Mouse (Mus musculus) spleen, adult 18-20 months (tissue): ENCODE measurements around the gene Papln.

Experiments
- DNase-seq, 2 experiments: peaks; one replicate each; pipeline ENCODE4 v3.0.0; 2022; ENCODE audit warnings: mixed read lengths in 2 of 2

Gene Papln

GRCm38 (mm10) chr12:83763311-83764043, at the start of gene Papln:
TSS of gene Papln (plus strand) at chr12:83763634.
- DNase-seq, result peak in 1 of 2 experiments; percentile 40

DNA sequence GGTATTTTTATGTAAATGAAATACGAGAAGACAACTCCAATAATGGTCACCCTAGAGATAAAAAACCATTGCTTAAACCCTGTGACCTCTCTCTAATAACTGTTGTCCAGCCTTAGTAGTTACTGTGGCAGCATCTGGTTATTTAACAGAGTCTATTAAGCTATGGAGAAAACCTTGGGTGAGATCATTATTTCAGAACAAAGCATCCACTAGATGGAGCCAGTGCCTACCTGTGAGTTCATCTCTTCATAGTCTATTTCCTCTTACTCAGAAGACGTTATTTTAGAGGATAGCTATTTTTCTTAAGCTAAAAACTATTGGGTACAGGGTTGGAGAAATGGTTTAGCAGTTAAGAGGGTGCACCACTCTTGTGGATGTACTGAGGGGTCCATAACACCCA, 49.7 kb upstream of the Papln start:
- DNase-seq, result no peak

DNA sequence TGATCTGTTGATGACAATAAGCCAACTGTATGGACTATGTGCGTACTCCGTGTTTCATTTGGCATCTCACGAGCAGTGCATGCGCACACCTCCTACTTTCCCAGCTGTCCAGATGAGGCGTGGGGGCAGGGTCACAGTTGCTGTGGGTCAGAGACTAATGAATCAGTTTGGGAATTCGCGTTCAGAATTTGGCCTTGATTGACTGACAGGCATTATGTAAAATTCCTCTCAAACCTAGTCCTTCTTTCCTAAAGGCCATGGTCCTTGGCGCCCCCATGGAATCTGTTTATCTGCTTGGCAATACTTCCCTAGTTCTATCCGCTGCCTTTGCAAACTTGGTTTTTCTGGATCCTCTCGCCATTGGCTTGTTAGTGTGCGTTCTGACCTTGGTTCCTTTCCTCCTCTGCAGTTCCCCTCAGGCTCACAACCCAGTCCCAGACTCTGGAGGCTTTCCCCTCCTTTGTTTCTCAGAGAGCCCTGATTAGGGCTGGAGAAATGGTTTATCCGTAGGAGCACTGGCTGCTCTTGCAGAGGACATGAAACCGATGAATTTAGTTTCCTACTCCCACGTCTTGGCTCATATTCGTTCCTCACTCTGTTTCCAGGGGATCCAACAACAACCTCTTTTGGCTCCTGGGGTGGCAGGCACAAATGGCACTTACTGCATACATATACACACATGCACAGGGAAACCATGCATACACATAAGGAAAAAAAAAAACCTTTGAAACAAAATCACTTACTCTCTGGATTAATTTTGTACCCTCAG, 46.8 kb upstream of the Papln start:
- no peak for DNase-seq

- DNase-seq, result no peak
Observed at GRCm38 (mm10) chr12:83719431-83719830, 44.0 kb upstream of the Papln start.

DNA sequence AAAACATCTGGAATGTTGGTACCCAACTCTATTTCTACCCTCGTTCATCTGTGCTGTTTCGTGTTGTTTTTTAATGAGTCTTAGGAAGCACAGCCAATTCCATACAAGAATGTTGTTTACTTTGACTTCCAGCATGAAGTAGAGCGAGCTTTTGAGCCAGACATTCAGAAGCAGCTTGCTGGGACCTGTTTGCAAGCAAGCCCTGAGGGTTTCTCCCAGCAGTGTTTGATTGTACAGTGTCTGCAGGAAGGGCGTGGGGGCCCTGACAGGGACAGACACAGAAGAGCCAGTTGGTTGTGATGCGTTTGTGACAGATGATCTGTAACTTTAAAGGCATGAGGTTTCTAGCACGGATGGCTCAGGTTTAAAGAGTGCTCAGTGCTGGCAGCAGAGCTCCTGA, 42.2 kb upstream of the Papln start:
- DNase-seq, result no peak

- DNase-seq, result no peak
Observed at GRCm38 (mm10) chr12:83723037-83723436, 40.4 kb upstream of the Papln start.

- no peak for DNase-seq
Observed at GRCm38 (mm10) chr12:83726510-83727308, 36.7 kb upstream of the Papln start.

DNA sequence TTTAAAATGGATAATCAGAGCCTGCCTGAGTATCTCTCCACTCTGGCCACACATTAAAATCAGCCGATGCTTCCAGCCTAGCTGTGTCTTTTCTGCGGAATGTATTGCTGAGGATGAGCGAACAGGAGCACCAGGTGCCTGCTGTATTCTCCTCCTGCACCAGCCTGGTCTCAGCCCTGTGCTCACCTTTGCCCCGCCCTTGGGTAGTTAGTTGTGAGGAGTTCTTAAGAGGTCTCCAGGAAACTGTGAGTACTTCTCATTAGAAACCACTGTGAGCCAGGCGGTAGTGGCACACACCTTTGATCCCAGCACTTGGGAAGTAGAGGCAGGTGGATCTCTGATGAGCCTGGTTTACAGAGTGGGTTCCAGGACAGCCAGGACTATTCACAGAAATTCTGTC, 31.2 kb upstream of the Papln start:
- DNase-seq, result no peak

DNA sequence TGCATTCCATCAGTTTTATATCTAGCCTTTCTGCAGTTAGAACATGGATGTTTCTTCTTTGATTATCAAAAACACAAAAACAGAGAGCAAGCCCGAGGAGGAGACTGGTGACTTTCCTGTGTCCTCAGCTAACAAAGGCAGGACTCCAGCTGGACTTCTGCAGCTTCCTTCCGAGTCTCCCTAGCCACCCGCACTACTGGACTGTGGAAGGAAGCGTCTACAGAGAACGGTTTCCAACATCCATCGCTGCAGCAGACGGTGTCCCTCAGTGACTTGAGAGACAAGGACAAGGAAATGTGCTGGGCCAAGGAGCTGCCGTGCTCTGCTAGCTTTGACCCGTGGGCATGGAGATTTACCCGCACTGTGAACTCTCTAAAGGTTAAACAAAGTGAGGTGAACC, 29.4 kb upstream of the Papln start:
- DNase-seq, result no peak

DNA sequence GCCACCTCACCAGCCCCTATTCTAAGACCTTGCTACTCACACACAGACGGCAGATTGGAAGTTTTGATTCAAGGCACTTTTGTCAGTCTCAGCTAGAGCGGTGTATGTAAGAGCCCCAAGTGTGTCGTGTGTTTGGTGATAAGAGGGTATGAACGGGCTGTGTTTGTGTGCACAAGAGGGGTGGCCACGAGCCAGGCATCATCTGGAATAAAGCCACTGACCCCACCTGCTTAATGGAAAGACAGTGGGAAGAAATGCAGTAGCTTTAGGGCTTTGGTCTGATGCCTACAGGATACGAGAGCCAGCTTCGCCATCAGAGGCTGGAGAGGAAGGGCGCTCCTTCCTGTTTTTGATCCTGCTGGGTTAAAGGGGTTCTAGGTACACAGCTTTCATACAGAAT, 27.2 kb upstream of the Papln start:
- no peak for DNase-seq

DNA sequence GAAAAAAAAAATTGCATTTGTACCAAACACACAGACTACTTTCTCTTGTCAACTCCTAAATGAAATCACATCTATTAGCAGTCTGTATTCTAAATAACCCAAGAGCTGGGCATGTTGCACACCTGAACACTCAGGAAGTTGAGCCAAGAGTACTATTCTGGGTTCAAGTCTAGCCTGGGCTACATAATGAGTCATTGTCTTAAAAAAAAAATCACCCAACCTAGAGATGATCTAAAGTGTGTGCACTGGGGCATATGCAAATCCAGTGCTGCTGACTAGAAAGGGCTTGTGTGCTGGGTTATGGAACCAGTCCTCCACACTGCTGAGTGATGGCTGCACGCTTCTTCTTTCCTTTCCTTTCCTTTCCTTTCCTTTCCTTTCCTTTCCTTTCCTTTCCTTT, 24.8 kb upstream of the Papln start:
- DNase-seq, result no peak

GRCm38 (mm10) chr12:83741722-83742121, 21.7 kb upstream of the Papln start:
- no peak for DNase-seq

DNA sequence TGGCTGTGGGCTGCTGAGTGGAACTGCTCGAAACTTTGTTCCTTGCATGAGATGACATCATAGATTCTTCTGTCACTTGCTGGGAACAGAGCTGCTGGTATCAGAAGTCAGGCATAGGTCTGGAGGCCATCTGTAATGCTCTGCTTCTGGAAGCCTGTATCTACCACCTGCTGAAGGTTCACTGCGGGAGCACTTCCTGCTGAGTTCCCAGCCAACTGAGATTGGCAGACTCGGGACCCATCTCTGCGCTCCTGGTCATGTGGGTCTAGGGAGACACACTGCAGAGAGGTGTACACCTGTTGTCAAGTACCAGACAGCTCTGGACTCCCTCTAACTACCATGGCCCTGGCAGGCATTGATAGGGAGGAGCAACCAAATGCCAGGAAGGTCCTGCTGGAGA, 20.6 kb upstream of the Papln start:
- DNase-seq, result no peak

DNA sequence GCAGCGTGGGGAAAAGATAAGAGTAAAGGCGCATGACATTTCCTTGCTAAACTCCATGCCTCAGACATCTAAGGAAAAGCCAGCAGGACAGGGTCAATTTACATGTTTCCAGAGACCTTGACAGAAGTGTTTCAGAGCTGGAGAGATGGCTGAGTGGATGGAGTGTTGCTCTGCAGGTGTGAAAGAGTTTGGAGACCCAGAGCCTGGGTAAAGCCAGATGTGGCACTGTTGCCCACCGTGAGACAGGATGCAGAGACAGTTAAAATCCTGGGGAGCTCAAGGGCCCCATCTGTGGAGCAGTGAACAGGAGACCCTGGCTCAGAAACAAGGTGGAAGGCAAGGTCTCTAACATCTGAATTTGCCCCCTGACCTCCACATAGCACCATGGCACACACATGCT, 19.7 kb upstream of the Papln start:
- DNase-seq, result no peak

- no peak for DNase-seq
Observed at GRCm38 (mm10) chr12:83749186-83749585, 14.2 kb upstream of the Papln start.

GRCm38 (mm10) chr12:83752495-83752894, 10.9 kb upstream of the Papln start:
- no peak for DNase-seq

GRCm38 (mm10) chr12:83758735-83759134, 4.7 kb upstream of the Papln start:
- DNase-seq, result no peak

DNA sequence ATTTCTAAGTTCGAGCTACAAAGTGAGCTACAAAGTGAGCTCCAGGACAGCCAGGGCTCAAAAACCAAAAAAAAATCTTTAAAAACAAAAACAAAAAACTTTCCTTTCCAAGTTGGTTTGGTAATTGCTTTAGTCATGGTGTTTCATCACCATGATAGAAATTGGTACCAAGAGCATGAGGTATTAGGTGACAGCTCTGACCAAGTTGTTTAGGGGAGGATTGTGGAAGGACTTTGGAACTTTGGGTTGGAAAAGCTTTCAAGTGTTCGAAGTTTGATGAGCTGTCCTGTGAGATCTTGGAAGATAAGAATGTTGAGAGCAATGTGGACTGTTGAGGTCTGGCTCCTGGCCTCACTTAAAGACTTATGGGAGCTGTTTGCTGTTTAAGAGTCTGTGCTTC, 3.2 kb upstream of the Papln start:
- DNase-seq, result no peak

DNA sequence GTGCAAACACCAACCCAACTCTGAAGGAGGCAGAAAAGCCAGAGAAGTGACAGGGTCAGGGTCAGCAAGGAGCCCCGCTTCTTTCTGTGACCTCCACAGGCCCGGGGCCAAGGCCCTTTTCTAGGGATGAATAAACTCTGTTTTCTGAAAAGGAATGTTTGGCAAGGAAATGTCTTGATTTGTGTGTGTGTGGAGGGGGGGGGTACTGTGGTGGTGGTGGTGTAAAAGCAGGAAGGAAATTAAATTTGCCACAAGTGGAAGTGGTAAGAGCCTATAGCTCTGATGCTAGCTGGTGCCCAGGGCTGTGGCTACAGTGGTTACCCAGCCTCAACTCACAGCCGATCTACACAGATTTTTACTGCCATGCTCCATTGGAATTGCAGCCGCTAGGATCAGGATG, 728 bp upstream of the Papln start:
- peak in 1 of 2 experiments; percentile 8 for DNase-seq

GRCm38 (mm10) chr12:83764044-83764365, 571 bp downstream of the Papln start:
- peak in 1 of 2 experiments; percentile 31 for DNase-seq

- DNase-seq, result no peak
Observed at GRCm38 (mm10) chr12:83764519-83764918, 1.1 kb downstream of the Papln start.

- DNase-seq, result no peak
Observed at GRCm38 (mm10) chr12:83765965-83766603, 2.6 kb downstream of the Papln start.

DNA sequence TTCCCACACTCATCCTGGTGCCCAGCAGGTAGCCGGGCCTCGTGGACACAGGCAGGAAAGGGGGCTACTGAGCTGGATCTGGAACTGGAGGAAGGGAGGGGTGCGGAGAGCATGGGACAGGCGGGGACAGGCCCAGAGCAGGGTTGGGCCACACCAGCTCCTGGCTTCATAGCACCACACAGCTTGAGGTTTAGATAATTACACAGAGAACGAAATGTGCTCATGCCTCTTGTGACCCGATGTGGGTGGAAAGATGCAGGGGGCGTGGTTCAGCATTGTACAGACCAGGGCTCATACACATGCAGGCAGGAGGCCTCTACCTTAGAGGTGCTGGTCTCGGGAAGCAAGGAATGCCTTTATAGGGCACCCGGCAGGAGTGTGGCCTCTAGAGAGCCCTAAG, 4.4 kb downstream of the Papln start:
- no peak for DNase-seq
